Mouse (Mus musculus) Patski (cell line): ENCODE measurements around the gene Atg4b. TPM values are rescaled to one million over a fixed set of nuclear protein-coding genes. Genes with fewer than 3 reads are reported as not detected.

ENCODE experiments used
- ATAC-seq: fragments of 100-300 bp; one replicate; pipeline ENCODE4 v1.8.0; 2021
- CTCF ChIA-PET: fragments of 350-600 bp; sonication (Branson Sonifier 250); formaldehyde crosslinking; loops from one replicate; lab custom pipeline; 2022; ENCODE audit warnings: inconsistent platforms; lab: Charles Lee
- POLR2A ChIA-PET: fragments of 350-600 bp; sonication (Branson Sonifier 250); formaldehyde crosslinking; loops from one replicate; lab custom pipeline; 2022; ENCODE audit warnings: antibody characterized with exemption, inconsistent platforms; lab: Charles Lee
- DNase-seq: peaks from one replicate; pipeline ENCODE4 v3.0.0-alpha.2; 2011; ENCODE audit warnings: low read depth, low spot score
- H3K27me3 ChIP-seq: fragments of 371-371 bp; one replicate; pipeline ENCODE4 v1.5.1; 2021
- CTCF ChIP-seq: fragments of 100-300 bp; IDR thresholded peaks from one replicate; pipeline ENCODE4 v1.5.1; 2021
- in situ Hi-C: fragments of 300-500 bp; cut with MboI; formaldehyde crosslinking; loops from 3 replicates; pipeline ENCODE4 v1.11.1; 2018; ENCODE audit warnings: low pct_unique_long_range_greater_than_20kb, mixed read lengths
- polyA plus RNA-seq: library from polyadenylated mRNA; unstranded; gene quantifications from one replicate; pipeline ENCODE4 v1.2.3, GENCODE M21; 2021

Atg4b gene
- polyA plus RNA-seq, 1 experiment from 2014 or later: 74.5 TPM

DNA sequence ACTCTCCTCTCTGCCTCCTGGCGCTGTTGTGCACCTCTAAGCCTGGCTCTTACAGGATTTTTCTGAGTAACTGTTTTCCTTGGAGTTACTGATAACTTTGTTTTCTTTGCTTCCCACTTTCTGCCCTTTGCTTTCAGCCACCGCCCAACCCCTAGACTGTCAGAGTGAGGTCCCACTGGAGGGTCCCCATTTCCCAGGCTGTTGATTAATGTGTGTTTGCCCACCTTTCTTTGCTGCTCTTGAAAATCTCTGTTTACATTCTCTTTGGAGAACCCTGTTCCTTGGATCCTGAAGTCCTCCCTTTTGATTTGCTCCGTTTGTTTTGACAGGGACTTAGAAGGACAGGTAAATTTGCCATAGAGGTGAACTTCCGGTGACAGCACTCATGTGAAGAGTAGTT lies 57.6 kb downstream of the Atg4b start:
- ATAC-seq: no peak
- DNase-seq: no peak
- ChIA-PET CTCF (no interaction called here), POLR2A (no interaction called here)
- no peak for TF ChIP-seq CTCF
- in situ Hi-C loops: no loop called here
- H3K27me3 ChIP-seq: no peaks in the 10 kb centered on the region

DNA sequence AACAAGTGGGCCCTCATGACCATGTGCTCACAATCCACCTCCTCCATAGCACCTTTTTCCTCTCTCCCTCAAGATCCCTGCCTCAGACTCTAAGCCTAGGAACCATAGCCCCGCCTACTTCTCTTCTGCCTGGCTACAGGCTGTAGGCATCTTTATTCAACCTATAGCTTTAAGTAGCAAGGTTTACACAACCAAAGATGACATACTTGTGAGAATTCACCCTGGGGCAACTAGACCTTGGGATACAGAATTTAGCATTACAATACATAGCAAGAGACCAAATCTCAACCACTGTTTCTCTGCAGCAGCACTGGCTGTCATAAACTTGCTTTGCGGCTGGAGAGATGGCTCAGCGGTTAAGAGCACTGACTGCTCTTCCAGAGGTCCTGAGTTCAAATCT lies 58.7 kb downstream of the Atg4b start:
- ChIA-PET CTCF (no interaction called here), POLR2A (no interaction called here)
- no peaks in the 10 kb centered on the region for H3K27me3 ChIP-seq
- TF ChIP-seq CTCF: no peak
- DNase-seq (no peak), ATAC-seq (no peak)
- in situ Hi-C loops: no loop called here

DNA sequence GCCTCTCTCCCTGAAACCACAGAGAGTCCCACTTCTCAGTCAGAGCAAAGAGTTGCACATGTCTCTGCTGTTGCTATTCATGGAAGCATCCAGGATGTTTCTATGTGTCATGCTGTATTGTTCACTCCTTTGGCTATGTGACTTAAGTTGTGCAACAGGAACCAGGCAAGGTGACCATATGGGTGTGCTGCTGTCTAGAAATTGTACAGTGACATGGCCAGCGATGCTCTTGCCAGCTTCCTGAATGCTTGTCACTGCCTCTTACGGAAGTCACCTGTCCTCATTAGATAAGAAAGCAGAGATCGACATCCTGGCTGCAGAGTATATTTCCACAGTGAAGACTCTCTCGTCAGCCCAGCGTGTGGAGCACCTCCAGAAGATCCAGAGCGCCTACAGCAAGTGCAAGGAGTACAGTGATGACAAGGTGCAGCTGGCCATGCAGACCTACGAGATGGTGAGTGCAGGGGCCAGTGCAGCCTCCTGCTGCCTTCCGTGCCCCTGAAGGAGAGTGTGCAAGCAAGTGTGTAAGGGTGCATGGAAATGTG lies 60.3 kb downstream of the Atg4b start:
- DNase-seq (no peak), ATAC-seq (no peak)
- CTCF ChIA-PET: no interaction called here
- POLR2A ChIA-PET: no interaction called here
- in situ Hi-C loops: no loop called here
- no peak for TF ChIP-seq CTCF
- H3K27me3 ChIP-seq: no peaks in the 10 kb centered on the region

DNA sequence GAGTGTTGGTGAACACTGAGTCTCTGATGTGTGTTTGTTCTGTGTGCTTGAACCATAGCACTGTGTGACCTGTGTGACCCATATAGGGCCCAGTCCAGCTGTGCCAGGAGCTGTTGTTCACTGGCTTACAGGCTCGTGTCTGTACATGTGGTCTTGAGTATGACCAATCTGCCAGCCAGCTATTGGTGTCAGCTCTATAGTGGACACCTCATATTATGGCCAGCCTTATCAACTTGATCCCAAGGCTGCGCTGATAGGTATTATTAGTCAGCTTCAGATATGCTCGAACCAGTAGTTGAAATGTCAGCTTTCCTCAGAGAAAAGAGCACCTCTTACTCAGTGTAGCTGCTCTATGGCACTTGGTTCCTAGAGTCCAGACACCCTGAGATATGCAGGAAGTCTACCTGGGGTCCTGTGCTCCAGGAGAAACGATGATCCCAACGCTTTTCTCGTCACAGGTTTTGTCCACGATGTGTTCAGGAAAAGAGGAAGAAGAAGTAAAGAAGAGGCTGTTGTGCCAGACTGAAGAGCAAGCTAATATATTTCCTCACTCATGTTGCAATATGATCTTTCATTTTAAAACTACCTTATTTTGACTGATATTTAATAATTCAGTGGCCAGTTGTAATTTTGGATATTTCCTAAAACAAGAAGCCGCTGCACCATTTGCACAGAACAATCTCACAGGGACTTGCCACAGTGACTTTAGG lies 66.7 kb downstream of the Atg4b start:
- no peak for TF ChIP-seq CTCF
- ChIA-PET POLR2A (no interaction called here), CTCF (interaction anchor here (1.4 kb wide), 2 partner anchors 10 to 15 kb away, joined by 3 read pairs; no protein-coding TSS in a partner anchor)
- in situ Hi-C loops: no loop called here
- ATAC-seq (no peak), DNase-seq (no peak)
- H3K27me3 ChIP-seq: no peaks in the 10 kb centered on the region

DNA sequence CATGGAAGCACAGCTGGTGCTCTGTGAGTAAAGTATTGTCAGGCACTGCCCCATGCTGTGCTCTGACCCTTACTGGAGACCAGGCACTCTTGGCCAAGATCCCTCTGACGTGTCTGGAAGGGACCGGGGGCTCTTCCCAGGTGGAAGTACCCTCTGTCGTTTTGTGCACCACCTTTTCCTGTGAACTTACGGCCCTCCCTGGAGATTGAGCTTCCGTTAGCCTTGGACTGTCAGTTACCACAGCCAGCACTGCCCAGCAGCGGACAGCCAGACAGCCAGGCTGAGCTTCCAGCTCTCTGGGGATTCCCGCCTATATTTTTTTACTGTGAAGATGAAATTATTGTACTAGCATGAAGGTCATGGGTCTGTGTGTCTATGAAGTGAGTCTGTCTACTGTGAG lies 67.4 kb downstream of the Atg4b start:
- POLR2A ChIA-PET: no interaction called here
- in situ Hi-C loops: no loop called here
- no peak for TF ChIP-seq CTCF
- ATAC-seq: no peak
- no peaks in the 10 kb centered on the region for H3K27me3 ChIP-seq
- CTCF ChIA-PET: interaction anchor here (1.4 kb wide), 2 partner anchors 9 to 14 kb away, joined by 3 read pairs; no protein-coding TSS in a partner anchor
- DNase-seq: no peak

DNA sequence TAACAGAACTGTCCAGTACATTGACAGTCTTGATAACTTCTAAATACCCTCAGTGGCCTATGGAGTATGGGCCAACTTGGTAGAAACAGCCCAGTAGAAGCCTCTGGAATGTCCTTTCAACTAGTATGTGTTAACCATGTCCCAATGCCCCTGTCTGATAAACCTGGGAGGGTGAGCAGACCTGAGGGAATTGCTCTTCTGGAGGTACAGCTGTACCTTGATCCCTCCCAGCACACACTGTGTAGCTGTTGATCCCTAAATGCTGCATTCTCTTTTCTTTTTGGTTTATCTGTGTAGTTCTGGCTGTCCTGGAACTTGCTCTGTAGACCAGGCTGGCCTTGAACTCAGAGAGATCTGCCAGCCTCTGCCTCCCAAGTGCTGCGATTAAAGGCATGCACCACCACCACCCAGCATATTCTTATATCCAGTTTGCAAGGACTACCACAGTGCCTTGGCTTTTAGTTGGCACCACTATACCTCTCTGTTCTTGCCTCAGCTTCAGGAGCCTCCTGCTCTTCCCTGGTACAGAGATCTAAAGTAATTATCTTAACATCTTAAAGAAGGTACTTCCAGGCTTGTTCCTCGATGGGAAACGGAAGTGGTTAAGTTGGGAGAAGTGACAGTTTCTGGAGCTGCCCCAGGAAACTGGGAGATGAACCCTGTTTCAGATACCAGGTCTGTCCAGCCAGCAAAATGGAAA lies 72.6 kb downstream of the Atg4b start:
- ChIA-PET CTCF (no interaction called here), POLR2A (no interaction called here)
- in situ Hi-C loops: no loop called here
- H3K27me3 ChIP-seq: no peaks in the 10 kb centered on the region
- DNase-seq: no peak
- no peak for TF ChIP-seq CTCF
- no peak for ATAC-seq

DNA sequence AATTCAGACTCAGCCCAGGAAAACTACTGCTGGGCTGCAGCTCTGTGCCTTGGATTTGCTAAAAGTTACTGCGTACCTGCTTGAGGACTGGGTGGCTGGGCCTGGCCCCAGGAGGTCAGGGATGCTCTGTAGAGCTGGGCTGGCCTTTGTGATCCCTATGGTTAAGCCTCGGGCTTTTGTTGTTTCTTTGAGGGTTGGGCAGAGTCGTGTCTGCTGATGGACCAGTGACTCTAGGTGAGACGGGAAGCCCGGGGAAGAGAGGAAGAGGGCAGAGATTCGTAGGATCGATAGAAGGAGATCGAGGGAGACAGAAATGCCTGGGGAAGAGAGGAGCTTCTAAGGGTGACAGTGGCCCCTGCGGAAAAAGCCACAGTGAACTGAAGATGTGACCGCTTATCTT lies 73.3 kb downstream of the Atg4b start, which contains the start of gene D2hgdh:
Gene D2hgdh (plus strand): TSS at position 301 of the 400 bp plus-strand sequence.
- POLR2A ChIA-PET: interaction anchor here (0.6 kb wide), 1 partner anchor 10 kb away, joined by 5 read pairs; no protein-coding TSS in a partner anchor
- TF ChIP-seq CTCF: no peak
- ATAC-seq (no peak), DNase-seq (no peak)
- in situ Hi-C loops: no loop called here
- no peaks in the 10 kb centered on the region for H3K27me3 ChIP-seq
- CTCF ChIA-PET: interaction anchor here (1.2 kb wide), 1 partner anchor 11 kb away, joined by 3 read pairs; no protein-coding TSS in a partner anchor

DNA sequence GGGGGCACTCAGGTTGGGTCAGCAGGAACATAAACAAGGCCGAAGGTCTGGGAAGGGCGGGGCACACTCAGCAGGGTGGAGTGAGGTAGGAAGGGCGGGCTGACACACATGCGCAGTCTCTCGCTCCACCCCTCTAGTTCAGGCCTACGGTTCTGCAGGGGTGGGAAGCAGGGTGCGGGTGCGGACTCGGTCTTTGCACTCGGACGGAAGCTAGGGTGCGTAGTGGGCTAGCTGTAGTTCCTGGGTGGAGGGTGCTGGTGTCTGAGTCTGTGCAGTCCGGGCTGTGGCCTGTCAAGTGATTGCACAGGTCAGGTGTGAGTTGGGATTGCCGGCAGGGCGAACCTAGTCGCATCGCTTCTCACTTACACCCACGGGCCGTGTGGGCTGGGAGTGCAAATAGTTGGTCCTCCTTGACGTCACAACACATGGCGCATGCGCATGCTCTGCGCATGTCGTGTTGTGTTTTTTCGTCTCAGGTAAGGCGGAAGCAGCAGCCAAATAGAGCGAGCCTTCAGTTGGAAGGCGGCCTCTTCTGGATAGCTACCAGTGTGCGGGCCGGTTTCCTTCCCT lies 73.9 kb downstream of the Atg4b start:
- no peaks in the 10 kb centered on the region for H3K27me3 ChIP-seq
- ChIA-PET CTCF (interaction anchor here (1.2 kb wide), 1 partner anchor 12 kb away, joined by 3 read pairs; no protein-coding TSS in a partner anchor), POLR2A (interaction anchor here (0.6 kb wide), 1 partner anchor 10 kb away, joined by 5 read pairs; no protein-coding TSS in a partner anchor)
- no peak for TF ChIP-seq CTCF
- peak; percentile 89 for ATAC-seq
- in situ Hi-C loops: no loop called here
- peak; percentile 80 for DNase-seq

DNA sequence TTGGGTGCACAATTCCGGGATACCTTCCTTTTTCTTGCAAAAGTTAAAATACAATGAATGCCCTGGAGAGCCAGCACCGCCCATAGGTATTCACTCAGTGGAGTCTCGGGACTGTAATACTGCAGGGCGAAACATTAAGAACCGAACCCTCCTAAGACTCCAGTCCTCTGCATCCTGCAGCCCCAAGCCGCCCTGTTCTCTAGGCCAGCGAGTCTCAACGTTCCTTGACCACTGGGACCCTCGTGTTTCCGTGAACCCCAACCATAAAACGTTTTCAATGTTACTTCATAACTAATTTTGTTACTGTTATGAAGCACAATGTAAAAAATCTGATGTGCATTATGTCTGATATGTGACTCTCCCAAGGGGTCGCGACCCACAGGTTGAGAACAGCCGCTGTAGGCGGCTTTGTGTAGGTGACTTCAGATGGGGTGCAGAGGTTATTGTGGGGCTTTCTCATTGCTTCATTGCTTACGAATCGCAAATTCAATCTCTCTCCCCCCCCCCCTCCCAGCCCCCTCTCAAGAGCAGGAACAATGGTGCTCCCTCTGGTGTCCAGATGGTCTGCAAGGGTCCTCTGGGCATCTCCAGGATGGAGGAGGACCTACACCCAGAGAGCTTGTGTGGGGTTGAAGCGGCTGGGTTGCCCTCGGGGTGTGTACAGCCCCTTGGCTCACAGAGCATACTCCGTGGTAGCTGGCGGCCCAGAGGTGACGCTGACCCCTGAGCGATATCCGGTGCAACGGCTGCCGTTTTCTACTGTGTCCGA lies 74.7 kb downstream of the Atg4b start:
- POLR2A ChIA-PET: no interaction called here
- no peak for TF ChIP-seq CTCF
- ATAC-seq (no peak), DNase-seq (no peak)
- in situ Hi-C loops: no loop called here
- no peaks in the 10 kb centered on the region for H3K27me3 ChIP-seq
- CTCF ChIA-PET: interaction anchor here (1.2 kb wide), 1 partner anchor 13 kb away, joined by 3 read pairs; no protein-coding TSS in a partner anchor

DNA sequence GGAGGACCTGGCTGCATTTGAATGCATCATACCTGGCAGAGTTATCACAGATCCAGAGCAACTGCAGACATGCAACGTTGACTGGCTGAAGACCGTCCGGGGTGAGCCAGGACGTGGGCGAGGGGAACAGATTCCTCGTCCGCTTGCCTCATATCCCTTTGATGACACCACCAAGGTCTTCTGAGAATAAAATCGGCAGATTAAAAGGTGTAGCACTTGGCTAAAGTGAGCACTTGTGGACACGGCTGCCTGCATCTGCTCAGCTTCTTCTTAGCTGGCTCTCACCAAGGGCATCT lies 75.2 kb downstream of the Atg4b start:
- TF ChIP-seq CTCF: no peak
- ChIA-PET POLR2A (no interaction called here), CTCF (no interaction called here)
- H3K27me3 ChIP-seq: no peaks in the 10 kb centered on the region
- DNase-seq (no peak), ATAC-seq (no peak)
- in situ Hi-C loops: no loop called here
